Mouse (Mus musculus): ENCODE measurements around the gene Neu4. TPM values are rescaled to one million over a fixed set of nuclear protein-coding genes. Genes with fewer than 3 reads are reported as not detected.
"Not testable (repeated sequence)": the region's sequence is repeated elsewhere in the genome, so short reads cannot be mapped to it uniquely, and the experiment has no call there.

Gene Neu4
- polyA plus RNA-seq, 1 experiment from 2014 or later, result not detected

DNA sequence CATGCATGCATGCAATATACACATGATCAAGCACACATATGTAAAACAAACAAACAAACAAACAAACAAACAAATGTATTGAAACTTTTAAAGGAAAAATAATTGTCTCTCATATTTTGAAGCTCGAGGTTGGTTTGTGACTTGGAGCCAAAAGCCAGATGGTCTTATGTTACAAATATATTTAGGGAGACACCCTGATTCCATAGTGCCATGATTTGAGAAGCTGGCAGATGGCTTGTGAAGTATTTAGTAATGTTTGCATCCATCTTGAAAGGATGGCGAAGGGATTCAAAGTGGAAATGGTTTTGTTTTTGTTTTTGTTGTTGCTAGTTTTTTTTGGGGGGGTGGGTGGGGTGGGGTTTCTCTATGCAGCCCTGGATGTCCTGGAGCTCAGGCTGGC is 19.2 kb upstream of the Neu4 start:
- Histone ChIP-seq H3K9ac (replicated peaks; ENCODE audit: low read depth, low read length) (no peak overlapping the region), H3K9me3 (ENCODE audit: control insufficient read depth, low read length) (no peaks in the 10 kb centered on the region), H3K4me1 (replicated peaks; ENCODE audit: control insufficient read depth, insufficient read depth, low read length) (no peaks in the 10 kb centered on the region), H3K36me3 (ENCODE audit: control insufficient read depth, insufficient read depth) (no peaks in the 10 kb centered on the region), H3K4me3 (replicated peaks; ENCODE audit: low read length) (no peak overlapping the region), H3K27ac (ENCODE audit: low read length) (no peak overlapping the region), H3K27me3 (replicated peaks; ENCODE audit: control insufficient read depth, insufficient read depth, low read length) (no peaks in the 10 kb centered on the region), H3K4me2 (ENCODE audit: low read length) (no peak overlapping the region)
- WGBS, result 55% methylated on average over 2 of the region's 2 CpGs
- ATAC-seq, result no peak

DNA sequence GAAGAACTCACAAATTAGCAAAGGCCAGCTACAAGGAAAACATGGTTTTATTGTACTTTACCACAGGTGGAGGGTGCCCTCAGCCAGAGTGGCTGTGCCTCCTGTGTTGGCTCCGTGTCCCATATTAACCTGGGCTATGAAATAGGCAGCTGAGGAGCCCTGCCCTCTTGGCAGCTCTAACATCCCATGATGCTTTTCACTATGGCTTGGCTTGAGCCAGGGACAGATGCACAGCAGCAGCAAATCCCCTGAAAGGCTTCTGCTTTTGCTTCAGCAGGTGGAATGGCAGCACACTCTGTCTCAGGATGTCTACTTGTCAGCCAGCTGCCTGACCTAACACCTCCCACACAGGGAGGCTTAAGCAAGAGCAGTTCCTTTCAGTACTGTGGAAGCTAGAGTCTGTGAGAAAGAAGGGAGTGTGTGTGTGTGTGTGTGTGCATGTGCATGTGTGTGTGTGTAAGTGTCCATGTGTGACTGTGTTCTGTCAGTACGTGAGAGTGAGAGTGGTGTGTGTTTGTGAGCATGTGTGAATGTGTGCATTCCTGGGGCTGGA is 14.2 kb upstream of the Neu4 start:
- 82% methylated on average over 2 of the region's 2 CpGs for WGBS
- not testable (repeated sequence) for H3K36me3 ChIP-seq (ENCODE audit: control insufficient read depth, insufficient read depth); H3K4me3 ChIP-seq (replicated peaks; ENCODE audit: low read length); H3K27ac ChIP-seq (ENCODE audit: low read length); H3K9me3 ChIP-seq (ENCODE audit: control insufficient read depth, low read length); H3K4me1 ChIP-seq (replicated peaks; ENCODE audit: control insufficient read depth, insufficient read depth, low read length); ATAC-seq; H3K27me3 ChIP-seq (replicated peaks; ENCODE audit: control insufficient read depth, insufficient read depth, low read length); H3K4me2 ChIP-seq (ENCODE audit: low read length); H3K9ac ChIP-seq (replicated peaks; ENCODE audit: low read depth, low read length)

DNA sequence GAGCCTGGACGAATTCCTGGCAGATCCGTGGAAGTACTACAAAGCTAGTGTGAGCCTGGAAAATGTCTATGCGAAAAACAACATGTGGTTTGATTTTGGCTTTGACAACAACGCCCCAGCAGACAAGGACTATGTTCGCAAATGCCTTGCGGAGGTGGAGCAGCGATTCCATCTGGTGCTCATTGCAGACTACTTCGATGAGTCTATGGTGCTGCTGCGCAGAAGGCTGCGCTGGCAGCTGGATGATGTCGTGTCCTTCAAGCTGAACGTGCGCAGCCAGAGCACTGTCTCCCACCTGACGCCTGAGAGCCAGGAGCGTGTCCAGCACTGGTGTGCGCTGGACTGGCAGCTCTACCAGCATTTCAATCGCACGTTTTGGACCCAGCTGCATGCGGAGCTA is 11.4 kb upstream of the Neu4 start:
- not testable (repeated sequence) for H3K27me3 ChIP-seq (replicated peaks; ENCODE audit: control insufficient read depth, insufficient read depth, low read length); H3K9ac ChIP-seq (replicated peaks; ENCODE audit: low read depth, low read length); ATAC-seq; H3K4me1 ChIP-seq (replicated peaks; ENCODE audit: control insufficient read depth, insufficient read depth, low read length); H3K9me3 ChIP-seq (ENCODE audit: control insufficient read depth, low read length); H3K27ac ChIP-seq (ENCODE audit: low read length); H3K36me3 ChIP-seq (ENCODE audit: control insufficient read depth, insufficient read depth); H3K4me3 ChIP-seq (replicated peaks; ENCODE audit: low read length); H3K4me2 ChIP-seq (ENCODE audit: low read length)
- 90% methylated on average over 14 of the region's 19 CpGs for WGBS

DNA sequence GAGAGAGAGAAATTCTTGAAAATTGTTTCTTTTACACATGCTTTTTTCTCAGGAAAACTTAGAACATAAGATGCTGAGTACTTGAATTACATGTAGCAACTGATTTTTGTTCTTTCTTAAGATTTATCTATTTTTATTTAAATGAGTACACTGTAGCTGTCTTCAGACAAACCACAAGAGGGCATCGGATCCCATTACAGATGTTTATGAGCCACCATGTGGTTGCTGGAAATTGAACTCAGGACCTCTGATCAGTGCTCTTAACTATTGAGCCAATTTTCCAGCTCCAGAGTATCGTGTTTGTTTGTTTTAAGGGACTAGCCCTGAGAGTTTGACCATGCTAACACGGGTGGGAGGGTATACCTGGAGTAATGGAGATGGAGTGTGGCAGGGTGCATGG is 8.6 kb upstream of the Neu4 start:
- Histone ChIP-seq H3K9me3 (ENCODE audit: control insufficient read depth, low read length) (no peaks in the 10 kb centered on the region), H3K4me2 (ENCODE audit: low read length) (no peak overlapping the region), H3K36me3 (ENCODE audit: control insufficient read depth, insufficient read depth) (no peaks in the 10 kb centered on the region), H3K27me3 (replicated peaks; ENCODE audit: control insufficient read depth, insufficient read depth, low read length) (no peaks in the 10 kb centered on the region), H3K27ac (ENCODE audit: low read length) (no peak overlapping the region), H3K9ac (replicated peaks; ENCODE audit: low read depth, low read length) (no peak overlapping the region), H3K4me3 (replicated peaks; ENCODE audit: low read length) (no peak overlapping the region), H3K4me1 (replicated peaks; ENCODE audit: control insufficient read depth, insufficient read depth, low read length) (no peaks in the 10 kb centered on the region)
- ATAC-seq, result no peak
- 73% methylated on average over 3 of the region's 3 CpGs for WGBS

DNA sequence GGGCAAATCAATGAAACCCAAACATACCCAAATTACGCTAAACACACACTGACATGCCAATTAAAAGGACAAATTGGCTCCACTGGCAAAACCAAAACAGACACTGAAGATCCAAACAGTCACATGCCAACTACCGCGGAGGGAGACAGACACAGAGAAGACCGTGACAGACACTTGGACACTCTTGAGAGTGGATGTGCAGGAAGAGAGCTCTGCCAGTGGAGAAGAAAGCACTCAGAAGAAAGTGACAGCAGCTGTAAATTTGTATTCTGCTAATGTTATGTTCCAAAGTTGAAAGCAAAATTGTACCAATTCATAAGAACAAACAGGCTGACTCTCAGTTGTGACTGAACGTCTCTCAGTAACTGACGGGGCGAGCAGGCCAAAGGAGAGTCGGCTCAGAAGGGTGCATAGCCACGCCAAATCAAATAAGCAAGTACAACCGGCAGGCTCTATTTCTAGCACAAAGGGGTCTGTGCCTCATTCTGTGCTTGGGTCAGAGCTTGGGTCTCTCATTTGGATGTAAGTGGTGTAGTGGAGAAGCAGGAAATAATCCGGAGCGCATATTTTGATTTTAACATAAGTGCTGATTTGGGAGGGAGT is 7.4 kb downstream of the Neu4 start:
- no peak overlapping the region for H3K4me2 ChIP-seq (ENCODE audit: low read length)
- H3K9me3 ChIP-seq (ENCODE audit: control insufficient read depth, low read length), result no peaks in the 10 kb centered on the region
- no peak overlapping the region for H3K4me3 ChIP-seq (replicated peaks; ENCODE audit: low read length)
- H3K27me3 ChIP-seq (replicated peaks; ENCODE audit: control insufficient read depth, insufficient read depth, low read length), result no peaks in the 10 kb centered on the region
- H3K9ac ChIP-seq (replicated peaks; ENCODE audit: low read depth, low read length), result no peak overlapping the region
- H3K4me1 ChIP-seq (replicated peaks; ENCODE audit: control insufficient read depth, insufficient read depth, low read length), result no peaks in the 10 kb centered on the region
- no peaks in the 10 kb centered on the region for H3K36me3 ChIP-seq (ENCODE audit: control insufficient read depth, insufficient read depth)
- no peak overlapping the region for H3K27ac ChIP-seq (ENCODE audit: low read length)
- 62% methylated on average over 12 of the region's 12 CpGs for WGBS
- ATAC-seq, result no peak

DNA sequence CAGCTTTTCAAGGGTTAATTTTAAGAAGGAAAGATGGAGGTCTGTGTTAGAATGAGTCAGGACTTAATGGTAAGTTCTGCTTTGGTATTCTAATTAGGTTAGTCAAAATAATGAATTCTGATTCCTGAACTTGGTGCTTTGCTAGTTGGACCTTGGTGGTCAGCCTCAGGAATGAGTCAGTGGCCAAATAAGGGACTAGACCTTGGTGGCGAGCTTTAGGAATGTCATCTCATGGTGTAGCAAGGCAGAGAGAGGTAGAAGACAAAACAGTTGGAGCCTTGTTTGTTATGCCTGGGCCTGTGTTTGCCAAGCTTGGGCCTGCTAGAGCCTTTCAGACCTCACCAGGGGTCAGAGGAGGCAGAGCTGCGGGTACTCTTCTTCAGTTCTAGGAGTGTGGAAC is 8.5 kb downstream of the Neu4 start:
- Histone ChIP-seq H3K27ac (ENCODE audit: low read length) (no peak overlapping the region), H3K4me2 (ENCODE audit: low read length) (no peak overlapping the region), H3K36me3 (ENCODE audit: control insufficient read depth, insufficient read depth) (no peaks in the 10 kb centered on the region), H3K4me1 (replicated peaks; ENCODE audit: control insufficient read depth, insufficient read depth, low read length) (no peaks in the 10 kb centered on the region), H3K27me3 (replicated peaks; ENCODE audit: control insufficient read depth, insufficient read depth, low read length) (no peaks in the 10 kb centered on the region), H3K9ac (replicated peaks; ENCODE audit: low read depth, low read length) (no peak overlapping the region), H3K4me3 (replicated peaks; ENCODE audit: low read length) (no peak overlapping the region), H3K9me3 (ENCODE audit: control insufficient read depth, low read length) (no peaks in the 10 kb centered on the region)
- WGBS, result 89% methylated on average over 2 of the region's 2 CpGs
- ATAC-seq, result no peak

DNA sequence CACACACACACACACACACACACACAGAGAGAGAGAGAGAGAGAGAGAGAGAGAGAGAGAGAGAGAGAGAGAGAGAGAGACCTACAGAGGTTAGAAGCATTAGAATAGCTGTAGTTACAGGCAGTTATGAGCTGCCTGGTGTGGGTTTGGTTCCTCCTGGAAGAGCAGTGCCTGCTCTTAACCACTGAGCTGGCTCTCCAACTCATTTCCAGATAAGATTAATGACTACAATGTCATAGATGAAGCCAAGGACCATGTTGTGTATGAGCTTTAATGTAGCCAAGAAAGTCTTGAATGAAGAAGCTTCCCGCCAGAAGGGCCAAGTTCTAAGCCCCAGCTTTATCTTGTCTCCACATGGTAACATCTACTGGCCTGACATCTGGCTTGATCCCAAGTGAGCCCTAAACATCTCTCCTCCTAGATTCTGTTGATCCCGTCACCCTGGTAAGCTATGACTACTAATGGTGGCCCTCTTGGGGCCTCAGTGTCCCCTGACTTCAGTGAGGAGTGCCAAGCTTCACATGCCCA is 12.9 kb downstream of the Neu4 start:
- Histone ChIP-seq H3K9ac (replicated peaks; ENCODE audit: low read depth, low read length) (no peak overlapping the region), H3K27ac (ENCODE audit: low read length) (no peak overlapping the region), H3K27me3 (replicated peaks; ENCODE audit: control insufficient read depth, insufficient read depth, low read length) (no peaks in the 10 kb centered on the region), H3K36me3 (ENCODE audit: control insufficient read depth, insufficient read depth) (no peaks in the 10 kb centered on the region), H3K4me2 (ENCODE audit: low read length) (no peak overlapping the region), H3K4me1 (replicated peaks; ENCODE audit: control insufficient read depth, insufficient read depth, low read length) (peaks cover 7% of the 10 kb centered on the region), H3K9me3 (ENCODE audit: control insufficient read depth, low read length) (no peaks in the 10 kb centered on the region), H3K4me3 (replicated peaks; ENCODE audit: low read length) (no peak overlapping the region)
- no peak for ATAC-seq
- 96% methylated on average over 2 of the region's 2 CpGs for WGBS

DNA sequence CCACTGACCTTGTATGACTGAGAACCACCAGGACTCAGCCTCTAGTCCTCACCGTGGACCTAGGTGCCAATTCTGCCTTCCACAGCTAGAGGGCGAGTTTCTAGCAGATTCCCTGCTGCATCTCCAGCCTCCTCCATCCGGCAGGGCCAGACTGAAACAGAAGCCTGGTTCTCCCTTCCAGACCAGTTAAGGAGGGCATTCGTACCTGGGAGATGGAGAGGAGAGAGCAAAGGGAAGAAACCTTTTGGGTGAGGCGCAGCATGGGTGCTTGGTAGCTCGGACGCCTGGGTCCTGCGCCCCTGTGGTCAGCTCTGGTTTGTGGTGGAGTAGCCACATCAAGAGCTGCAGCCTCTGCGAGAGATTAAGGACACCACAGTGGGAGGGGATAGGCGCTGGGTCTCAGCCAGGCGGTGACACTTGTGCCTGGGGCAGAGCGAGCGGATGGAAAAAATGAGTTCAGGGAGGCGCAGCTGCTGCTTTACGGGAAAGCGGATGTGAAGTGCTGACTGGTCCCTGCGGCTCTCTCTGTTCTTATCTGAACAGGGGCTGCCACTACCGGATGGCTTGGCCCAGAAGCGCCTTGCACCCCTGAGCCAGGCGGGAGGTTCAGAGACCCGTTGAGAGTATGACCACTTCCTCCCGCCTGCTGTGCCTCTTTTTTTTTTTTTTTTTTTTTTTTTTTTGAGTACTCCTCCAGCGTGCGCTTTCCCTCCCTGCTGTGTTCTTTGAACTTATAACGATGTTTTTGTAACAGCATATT is 14.9 kb downstream of the Neu4 start:
- under 1% methylated on average over 25 of the region's 25 CpGs for WGBS
- Histone ChIP-seq H3K27me3 (replicated peaks; ENCODE audit: control insufficient read depth, insufficient read depth, low read length) (no peaks in the 10 kb centered on the region), H3K4me3 (replicated peaks; ENCODE audit: low read length) (peak overlapping the region; percentile 52), H3K36me3 (ENCODE audit: control insufficient read depth, insufficient read depth) (no peaks in the 10 kb centered on the region), H3K9me3 (ENCODE audit: control insufficient read depth, low read length) (no peaks in the 10 kb centered on the region), H3K27ac (ENCODE audit: low read length) (peak overlapping the region; percentile 57; the same call in 1 of the 2 replicates), H3K9ac (replicated peaks; ENCODE audit: low read depth, low read length) (peak overlapping the region; percentile 60), H3K4me1 (replicated peaks; ENCODE audit: control insufficient read depth, insufficient read depth, low read length) (peaks cover 7% of the 10 kb centered on the region), H3K4me2 (ENCODE audit: low read length) (peak overlapping the region; percentile 95)
- peak; percentile 96 for ATAC-seq

DNA sequence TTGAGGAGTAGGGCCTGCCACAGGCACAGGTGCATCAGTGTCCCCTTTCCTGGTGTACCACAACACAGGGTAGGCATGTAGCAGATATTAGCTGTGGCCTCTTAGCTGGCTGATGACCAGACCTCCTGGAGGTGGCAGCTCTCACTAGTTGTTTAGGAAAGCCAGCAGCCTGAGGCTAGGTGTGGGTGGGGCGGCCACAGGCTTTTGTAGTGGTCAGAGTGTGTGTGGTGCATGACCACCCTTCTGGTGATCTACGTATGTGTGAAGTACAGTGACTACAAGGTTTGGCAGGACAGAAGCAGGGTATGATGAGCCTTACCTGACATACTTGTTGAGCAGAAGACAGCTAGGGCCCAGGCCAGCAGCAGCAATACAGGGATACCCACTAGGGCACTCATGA is 20.1 kb downstream of the Neu4 start:
- H3K9ac ChIP-seq (replicated peaks; ENCODE audit: low read depth, low read length), result no peak overlapping the region
- H3K4me1 ChIP-seq (replicated peaks; ENCODE audit: control insufficient read depth, insufficient read depth, low read length), result peaks cover 4% of the 10 kb centered on the region
- no peak for ATAC-seq
- no peaks in the 10 kb centered on the region for H3K9me3 ChIP-seq (ENCODE audit: control insufficient read depth, low read length)
- no peak overlapping the region for H3K4me2 ChIP-seq (ENCODE audit: low read length)
- no peak overlapping the region for H3K27ac ChIP-seq (ENCODE audit: low read length)
- H3K4me3 ChIP-seq (replicated peaks; ENCODE audit: low read length), result no peak overlapping the region
- H3K27me3 ChIP-seq (replicated peaks; ENCODE audit: control insufficient read depth, insufficient read depth, low read length), result no peaks in the 10 kb centered on the region
- WGBS, result 95% methylated on average over 2 of the region's 2 CpGs
- H3K36me3 ChIP-seq (ENCODE audit: control insufficient read depth, insufficient read depth), result no peaks in the 10 kb centered on the region

All from forebrain, embryonic 16.5 days (tissue).